ENCODE assay signal across 18 mouse cellular contexts in the genomic region with DNA sequence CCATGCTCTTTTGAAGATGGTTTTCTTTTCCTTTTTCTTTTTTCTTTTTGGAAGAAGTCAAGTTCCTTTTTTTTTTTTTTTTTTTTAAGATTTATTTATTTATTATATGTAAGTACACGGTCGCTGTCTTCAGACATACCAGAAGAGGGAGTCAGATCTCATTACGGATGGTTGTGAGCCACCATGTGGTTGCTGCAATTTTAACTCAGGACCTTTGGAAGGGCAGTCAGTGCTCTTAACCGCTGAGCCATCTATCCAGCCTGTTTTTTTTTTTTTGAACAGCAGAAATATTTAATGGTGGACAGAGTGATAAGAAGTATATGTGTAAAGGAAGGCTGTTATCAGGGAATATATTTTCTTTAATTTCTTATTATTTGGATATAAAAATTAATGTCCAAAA. TPM values are rescaled to one million over a fixed set of nuclear protein-coding genes. Genes with fewer than 3 reads are reported as not detected.
DNase-seq lines count a peak whose midpoint lies in the region; ATAC-seq and TF ChIP-seq lines count a peak whose summit lies in the region.
"Had no signal": no experiment of that assay in that cellular context is flagged by ENCODE, and none has a peak within 500 bp of the region (broad histone marks: within the 10 kb centered on the region; RNA-seq: fewer than 3 reads in every experiment).

No protein-coding gene starts in this region.

- ATAC-seq in kidney, postnatal 0 days (replicated peaks; ENCODE audit: low FRiP score, low read depth), result no peak
- ATAC-seq in kidney, embryonic 14.5 days (ENCODE audit: low FRiP score, low TSS enrichment), result no peak
- no peak for ATAC-seq in midbrain, postnatal 0 days (ENCODE audit: low FRiP score)
- ATAC-seq in midbrain, embryonic 13.5 days, result no peak
- no peak for ATAC-seq in Patski
- ATAC-seq: forebrain, embryonic 15.5 days had no signal

- H3K27ac ChIP-seq in kidney, postnatal 0 days, result no peak overlapping the region
- H3K27ac ChIP-seq in kidney, embryonic 14.5 days (ENCODE audit: low read depth, low read length), result no peak overlapping the region
- no peak overlapping the region for H3K27ac ChIP-seq in midbrain, postnatal 0 days (ENCODE audit: low read depth, low read length)
- no peak overlapping the region for H3K27ac ChIP-seq in midbrain, embryonic 13.5 days
- H3K27ac ChIP-seq: embryonic facial prominence, embryonic 10.5 days; forebrain, embryonic 10.5 days; forebrain, embryonic 15.5 days; heart, embryonic 13.5 days; hindbrain, embryonic 15.5 days had no signal

- CTCF ChIA-PET in Patski (lab: Charles Lee), result no interaction called here

- POLR2A ChIA-PET in Patski (lab: Charles Lee), result no interaction called here

- no peak overlapping the region for H3K9ac ChIP-seq in kidney, postnatal 0 days (ENCODE audit: low read depth, low read length)
- H3K9ac ChIP-seq in kidney, embryonic 14.5 days (ENCODE audit: low read depth, low read length), result no peak overlapping the region
- H3K9ac ChIP-seq in midbrain, postnatal 0 days (replicated peaks; ENCODE audit: low read length, poor library complexity, severe bottlenecking), result no peak overlapping the region
- no peak overlapping the region for H3K9ac ChIP-seq in midbrain, embryonic 13.5 days (replicated peaks)
- H3K9ac ChIP-seq: forebrain, embryonic 15.5 days; heart, embryonic 13.5 days; hindbrain, embryonic 15.5 days had no signal

- TF ChIP-seq CTCF in kidney, postnatal 0 days (IDR thresholded peaks at IDR 0.05; ENCODE audit: low read depth), result peak; percentile 23; the same call in 1 of the 2 replicates
- 0 out of 2 replicates have a peak, but pooled peaks have one; percentile 3 for TF ChIP-seq CTCF in midbrain, postnatal 0 days (IDR thresholded peaks at IDR 0.05)
- TF ChIP-seq CTCF in Patski (IDR thresholded peaks at IDR 0.05), result peak; percentile 31

- DNase-seq in kidney, postnatal 0 days (ENCODE audit: low spot score), result no peak
- DNase-seq in midbrain, postnatal 0 days (ENCODE audit: low spot score), result no peak
- DNase-seq in Patski (ENCODE audit: low read depth, low spot score), result no peak
- DNase-seq in urinary bladder, postnatal 4 days (ENCODE audit: low spot score in 2 of 2), result no peak
- DNase-seq: adrenal gland, adult 8-10 months; adrenal gland, postnatal 36 days; cerebellum, adult 2 months; cerebellum, postnatal 10 days; gastrocnemius, postnatal 10 days; heart, postnatal 36 days had no signal

- WGBS in kidney, postnatal 0 days, result 84% methylated on average over 4 of the region's 4 CpGs
- WGBS in kidney, embryonic 14.5 days, result 81% methylated on average over 4 of the region's 4 CpGs
- WGBS in midbrain, postnatal 0 days, result 77% methylated on average over 4 of the region's 4 CpGs
- 81% methylated on average over 4 of the region's 4 CpGs for WGBS in midbrain, embryonic 13.5 days

- no peak overlapping the region for H3K4me2 ChIP-seq in kidney, postnatal 0 days (ENCODE audit: low read length)
- no peak overlapping the region for H3K4me2 ChIP-seq in kidney, embryonic 14.5 days (replicated peaks; ENCODE audit: low read depth, low read length)
- no peak overlapping the region for H3K4me2 ChIP-seq in midbrain, postnatal 0 days (ENCODE audit: low read depth, low read length, poor library complexity, severe bottlenecking)
- no peak overlapping the region for H3K4me2 ChIP-seq in midbrain, embryonic 13.5 days (replicated peaks)
- H3K4me2 ChIP-seq: forebrain, embryonic 15.5 days; heart, embryonic 13.5 days; hindbrain, embryonic 15.5 days had no signal

- no peaks in the 10 kb centered on the region for H3K9me3 ChIP-seq in kidney, postnatal 0 days (replicated peaks; ENCODE audit: low read length)
- no peaks in the 10 kb centered on the region for H3K9me3 ChIP-seq in kidney, embryonic 14.5 days (ENCODE audit: control insufficient read depth, low read length)
- H3K9me3 ChIP-seq in midbrain, postnatal 0 days (ENCODE audit: low read length), result no peaks in the 10 kb centered on the region
- H3K9me3 ChIP-seq in midbrain, embryonic 13.5 days, result no peaks in the 10 kb centered on the region
- H3K9me3 ChIP-seq: embryonic facial prominence, embryonic 10.5 days; forebrain, embryonic 10.5 days; forebrain, embryonic 15.5 days; heart, embryonic 13.5 days; hindbrain, embryonic 15.5 days had no signal

- no peak overlapping the region for H3K4me3 ChIP-seq in kidney, postnatal 0 days (replicated peaks; ENCODE audit: low read depth, low read length)
- H3K4me3 ChIP-seq in kidney, embryonic 14.5 days (ENCODE audit: low read length), result no peak overlapping the region
- no peak overlapping the region for H3K4me3 ChIP-seq in midbrain, postnatal 0 days (ENCODE audit: low read depth, low read length)
- no peak overlapping the region for H3K4me3 ChIP-seq in midbrain, embryonic 13.5 days (replicated peaks)
- H3K4me3 ChIP-seq: embryonic facial prominence, embryonic 10.5 days; erythroblast, embryonic 14.5 days; forebrain, embryonic 10.5 days; forebrain, embryonic 15.5 days; heart, embryonic 13.5 days; hindbrain, embryonic 15.5 days had no signal

- no peaks in the 10 kb centered on the region for H3K4me1 ChIP-seq in kidney, postnatal 0 days (replicated peaks; ENCODE audit: insufficient read depth, low read length)
- no peaks in the 10 kb centered on the region for H3K4me1 ChIP-seq in kidney, embryonic 14.5 days (ENCODE audit: control insufficient read depth, insufficient read depth, low read length)
- H3K4me1 ChIP-seq in midbrain, postnatal 0 days (ENCODE audit: insufficient read depth, low read length), result no peaks in the 10 kb centered on the region
- no peaks in the 10 kb centered on the region for H3K4me1 ChIP-seq in midbrain, embryonic 13.5 days (replicated peaks)
- H3K4me1 ChIP-seq: embryonic facial prominence, embryonic 10.5 days; forebrain, embryonic 10.5 days; forebrain, embryonic 15.5 days; heart, embryonic 13.5 days; hindbrain, embryonic 15.5 days had no signal

- in situ Hi-C loops in Patski (cut with MboI; ENCODE audit: low pct_unique_long_range_greater_than_20kb), result no loop called here

- H3K36me3 ChIP-seq in kidney, postnatal 0 days (ENCODE audit: insufficient read depth, low read length), result peaks cover 20% of the 10 kb centered on the region; the same call in 1 of the 2 replicates
- peaks cover 21% of the 10 kb centered on the region for H3K36me3 ChIP-seq in kidney, embryonic 14.5 days (ENCODE audit: control insufficient read depth, insufficient read depth, low read length)
- peaks cover 14% of the 10 kb centered on the region for H3K36me3 ChIP-seq in midbrain, postnatal 0 days (ENCODE audit: insufficient read depth, low read length)
- peaks cover 25% of the 10 kb centered on the region for H3K36me3 ChIP-seq in midbrain, embryonic 13.5 days

- H3K27me3 ChIP-seq in kidney, postnatal 0 days (ENCODE audit: insufficient read depth, low read length), result no peaks in the 10 kb centered on the region
- H3K27me3 ChIP-seq in kidney, embryonic 14.5 days (ENCODE audit: control insufficient read depth, insufficient read depth, low read length), result no peaks in the 10 kb centered on the region
- H3K27me3 ChIP-seq in midbrain, postnatal 0 days (ENCODE audit: insufficient read depth, low read length), result no peaks in the 10 kb centered on the region
- no peaks in the 10 kb centered on the region for H3K27me3 ChIP-seq in midbrain, embryonic 13.5 days
- no peaks in the 10 kb centered on the region for H3K27me3 ChIP-seq in Patski
- H3K27me3 ChIP-seq: forebrain, embryonic 15.5 days; heart, embryonic 13.5 days; hindbrain, embryonic 15.5 days had no signal

RNA-seq across cellular contexts. Expression of a gene that starts 49.6 kb away (rescaled TPM):
- polyA plus RNA-seq in kidney, postnatal 0 days (2015; fragmentation: Nextera tagmentation; extraction: Ambion mirVana), result 9.3 and 9.8 TPM in 2 replicates
- polyA plus RNA-seq in kidney, embryonic 14.5 days (2014; fragmentation: Nextera tagmentation; extraction: Ambion mirVana), result 13.6 and 14.2 TPM in 2 replicates
- 65.2 and 83.9 TPM in 2 replicates for total RNA-seq in midbrain, postnatal 0 days (2014; rRNA removed)
- polyA plus RNA-seq in midbrain, postnatal 0 days (2015; fragmentation: Nextera tagmentation; extraction: Ambion mirVana), result 6.9 and 8.8 TPM in 2 replicates
- 10.9 and 13.0 TPM in 2 replicates for polyA plus RNA-seq in midbrain, embryonic 13.5 days (2015; fragmentation: Nextera tagmentation; extraction: Ambion mirVana)
- polyA plus RNA-seq in Patski (2021), result 22.1 TPM
